Mouse (Mus musculus) B cell, adult 67 days (primary cell): ENCODE measurements around the gene Olfr1349. TPM values are rescaled to one million over a fixed set of nuclear protein-coding genes. Genes with fewer than 3 reads are reported as not detected.

Source experiments
- total RNA-seq, 2 experiments: library from RNA; stranded (reverse); gene quantifications; 4 replicates each; pipeline ENCODE4 v1.2.4; 2023

Gene Olfr1349
- total RNA-seq, result not detected

DNA sequence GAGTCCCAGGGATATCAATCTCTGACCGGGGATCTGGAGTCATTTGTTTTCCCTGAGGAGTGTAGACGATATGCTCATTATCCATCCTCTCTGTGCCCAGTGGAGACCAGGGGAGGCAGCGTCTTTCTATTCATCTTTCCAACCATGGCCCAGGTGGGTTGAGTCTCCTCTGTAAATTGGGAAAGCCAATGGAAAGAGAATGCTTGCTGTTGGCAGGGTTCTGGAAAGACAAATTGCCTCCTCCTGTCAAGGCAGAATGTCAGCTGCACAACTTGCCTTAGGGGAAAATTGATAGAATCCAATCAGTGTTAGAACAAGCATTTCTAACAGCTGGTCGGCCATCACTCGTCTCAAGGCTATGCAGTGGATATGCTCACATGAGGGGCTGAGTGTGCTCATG is at the start of gene Olfr1349:
Olfr1349 (minus strand) TSS at position 101 of the 400 bp plus-strand sequence.

DNA sequence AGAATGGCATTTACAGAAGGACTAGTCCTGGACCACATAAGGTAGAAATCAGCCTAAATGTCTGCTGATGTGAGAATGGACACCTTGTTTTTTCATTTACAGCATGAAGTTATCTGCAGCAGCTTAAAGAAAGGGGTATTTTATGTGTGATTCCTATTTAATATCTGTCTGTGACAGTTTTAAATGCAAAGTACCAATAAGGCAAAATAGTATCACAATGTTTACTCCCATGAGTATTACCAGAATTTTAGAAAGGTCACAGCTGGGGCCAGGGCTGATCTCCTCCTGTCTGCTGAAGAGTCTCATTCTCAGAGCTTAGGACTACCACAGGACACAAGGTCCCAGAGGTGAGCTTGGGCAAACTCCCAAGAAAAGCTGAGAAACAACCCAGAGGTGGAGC is 41.8 kb upstream of the Olfr1349 start, which contains the start of gene Olfr1350:
Olfr1350 (plus strand) TSS at position 301 of the 400 bp plus-strand sequence.

DNA sequence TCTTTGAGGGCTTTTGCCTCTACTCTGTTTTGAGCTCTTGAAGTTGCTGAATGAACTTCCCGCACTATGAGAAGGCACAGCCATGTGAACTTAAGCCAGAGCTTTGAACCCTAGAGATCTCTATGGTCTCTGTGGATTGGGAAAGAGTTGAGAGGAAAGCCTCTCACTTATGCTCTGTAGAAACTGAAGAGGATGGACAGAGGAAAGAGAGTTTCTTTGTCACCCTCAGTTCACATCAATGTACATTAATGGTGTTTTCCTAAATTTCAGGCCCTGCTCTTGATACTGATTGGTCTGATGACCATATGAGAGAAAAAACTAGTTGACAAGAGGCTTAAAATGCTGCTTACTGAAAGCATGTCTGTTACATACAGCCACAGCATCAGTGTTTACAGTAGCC is 14.1 kb downstream of the Olfr1349 start, which contains the start of gene Olfr1348:
Olfr1348 (minus strand) TSS at position 101 of the 400 bp plus-strand sequence.

DNA sequence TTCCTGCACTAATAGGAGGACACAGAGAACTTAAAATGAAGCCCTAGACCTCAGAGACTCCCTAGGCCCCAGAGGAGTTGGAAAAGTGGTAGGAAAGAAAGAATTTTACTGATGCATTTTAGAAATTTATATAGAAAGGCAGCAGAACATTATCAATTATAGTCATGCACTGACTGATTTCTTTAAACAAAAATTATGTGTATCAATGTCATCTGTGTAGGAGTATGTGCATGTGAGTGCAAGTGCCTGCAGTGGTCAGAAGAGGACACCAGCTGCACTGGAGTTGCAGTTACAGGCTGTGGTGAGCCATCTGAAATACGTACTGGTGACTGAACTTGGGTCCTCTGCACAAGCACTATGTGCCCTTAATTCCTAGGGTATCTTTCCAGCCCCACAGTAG is 23.1 kb downstream of the Olfr1349 start, which contains the start of gene Olfr1347:
Olfr1347 (minus strand) TSS at position 101 of the 400 bp plus-strand sequence.

DNA sequence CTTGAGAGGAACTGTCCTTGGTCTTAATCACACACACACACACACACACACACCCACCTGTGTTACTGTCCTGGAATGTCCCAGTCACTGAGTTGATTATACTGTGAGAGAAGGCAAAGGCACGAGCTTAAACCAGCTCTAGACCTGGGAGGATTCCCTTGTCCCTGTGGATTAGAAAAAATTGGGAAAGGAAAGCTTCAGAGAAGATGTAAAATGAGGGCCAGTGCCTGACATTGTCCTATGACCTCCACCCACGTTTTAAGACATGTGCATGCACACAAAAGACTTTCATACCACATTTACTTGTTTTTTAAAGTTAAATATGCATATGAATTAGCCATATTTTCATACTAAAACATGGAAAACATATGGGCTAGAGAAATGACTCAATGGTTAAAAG is 35.9 kb downstream of the Olfr1349 start, which contains the start of gene Olfr5:
Olfr5 (minus strand) TSS at position 101 of the 400 bp plus-strand sequence.

DNA sequence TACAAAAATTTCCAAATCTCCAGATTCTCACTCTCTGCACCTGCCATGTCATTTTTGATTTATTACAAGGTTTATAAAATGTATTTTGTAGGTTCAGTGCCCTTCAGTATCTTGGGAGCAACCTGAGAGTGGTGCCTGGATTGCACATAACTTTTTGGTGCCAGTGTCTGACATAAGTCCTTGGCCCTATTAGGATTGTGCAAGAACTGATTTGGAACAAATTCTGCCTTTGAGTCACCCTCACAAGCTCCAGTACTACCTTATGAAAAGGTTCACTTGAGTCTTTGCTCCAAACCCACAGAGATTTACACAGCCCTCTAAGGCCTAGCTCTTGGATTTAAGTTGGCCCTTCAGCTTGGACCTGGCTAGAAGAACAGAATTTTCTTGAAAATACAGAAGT is 55.8 kb downstream of the Olfr1349 start, which contains the start of gene Olfr1346:
Olfr1346 (plus strand) TSS at position 151 of the 400 bp plus-strand sequence.

Other genes with a start within 250 kb of the Olfr1349 start
- 1 to 10 TPM; 5.9 to 6.6 TPM for gene Zfp667, start 236.4 kb downstream of the Olfr1349 start, total RNA-seq
- gene Zfp583, start 191.7 kb downstream of the Olfr1349 start, total RNA-seq, result 1 to 10 TPM; 1.2 to 1.7 TPM
- 1 to 10 TPM in 1 of 2 experiments, under 1 TPM in 1; 0.92 to 1.2 TPM for gene Gm3854, start 179.2 kb downstream of the Olfr1349 start, total RNA-seq
- 1 to 10 TPM; 3.6 to 4.5 TPM for gene Zfp78, start 159.7 kb downstream of the Olfr1349 start, total RNA-seq
- 1 to 10 TPM; 6.6 to 9.7 TPM for gene Zfp28, start 139.7 kb downstream of the Olfr1349 start, total RNA-seq
- not detected for gene Smim17, start 124.2 kb downstream of the Olfr1349 start, total RNA-seq
- gene Gm20715, start 112.7 kb downstream of the Olfr1349 start, total RNA-seq, result not detected
- not detected for gene Olfr1344, start 84.3 kb downstream of the Olfr1349 start, total RNA-seq
- gene Olfr1336, start 66.8 kb downstream of the Olfr1349 start, total RNA-seq, result not detected
- not detected for gene Olfr1346, start 55.8 kb downstream of the Olfr1349 start, total RNA-seq
- gene Olfr5, start 36.0 kb downstream of the Olfr1349 start, total RNA-seq, result not detected
- not detected for gene Olfr1347, start 23.2 kb downstream of the Olfr1349 start, total RNA-seq
- not detected for gene Olfr1348, start 14.2 kb downstream of the Olfr1349 start, total RNA-seq
- not detected for gene Olfr1350, start 41.9 kb upstream of the Olfr1349 start, total RNA-seq
- not detected for gene Zim1, start 173.5 kb upstream of the Olfr1349 start, total RNA-seq
- not detected for gene Peg3, start 207.5 kb upstream of the Olfr1349 start, total RNA-seq
- gene Usp29, start 207.6 kb upstream of the Olfr1349 start, total RNA-seq, result not detected